Mouse (Mus musculus) kidney, adult 18-20 months (tissue): ENCODE data around the gene Vwf.
A peak's percentile ranks its signal among the peaks of the same experiment; 100 is the strongest.

Source experiments
- DNase-seq: peaks from one replicate; pipeline ENCODE4 v3.0.0; 2021

Vwf gene

DNA sequence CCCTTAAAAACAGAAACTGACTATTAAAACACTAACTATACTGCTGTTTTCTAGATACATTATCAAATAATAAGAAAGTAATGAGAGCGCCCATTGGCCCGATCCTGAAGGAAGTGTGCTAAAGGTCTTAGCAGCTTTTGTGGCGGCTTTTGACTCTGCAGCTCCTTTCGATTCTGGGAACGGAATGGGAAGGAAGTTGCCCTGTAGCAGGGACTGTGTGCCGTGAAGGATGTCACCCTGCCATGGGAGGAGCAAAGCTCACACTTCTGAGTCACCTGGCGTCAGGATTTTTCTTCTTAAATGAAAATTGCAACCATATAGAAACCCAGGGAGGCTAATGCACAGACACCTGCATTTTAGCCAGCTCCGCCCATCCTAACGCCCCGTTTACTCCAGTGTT, 1.8 kb downstream of the Vwf start:
- DNase-seq = no peak

GRCm38 (mm10) chr6:125550172-125550571, 3.6 kb downstream of the Vwf start:
- no peak for DNase-seq

GRCm38 (mm10) chr6:125552760-125553159, 6.2 kb downstream of the Vwf start:
- no peak for DNase-seq

DNA sequence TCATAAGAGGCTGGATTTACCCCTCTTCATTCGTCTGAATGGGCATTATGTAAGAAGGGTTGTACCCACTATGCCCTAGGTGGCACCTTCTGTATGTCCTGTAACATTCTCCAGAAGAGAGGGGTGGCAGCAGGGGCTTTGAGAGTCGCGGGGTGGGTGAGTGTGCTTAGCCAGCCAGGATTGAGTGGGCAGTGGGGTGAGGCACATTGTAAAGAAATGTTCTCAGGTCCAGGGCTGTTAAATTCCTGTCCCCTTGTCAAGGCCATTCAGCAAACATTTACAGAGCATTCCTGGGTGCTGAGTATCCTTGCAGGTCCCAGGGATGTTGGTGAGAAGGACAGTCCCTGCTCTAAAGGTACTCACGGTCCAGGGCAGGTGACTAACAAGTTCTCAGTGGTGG, 7.0 kb downstream of the Vwf start:
- no peak for DNase-seq

- no peak for DNase-seq
Observed at GRCm38 (mm10) chr6:125558831-125559230, 12.3 kb downstream of the Vwf start.

DNA sequence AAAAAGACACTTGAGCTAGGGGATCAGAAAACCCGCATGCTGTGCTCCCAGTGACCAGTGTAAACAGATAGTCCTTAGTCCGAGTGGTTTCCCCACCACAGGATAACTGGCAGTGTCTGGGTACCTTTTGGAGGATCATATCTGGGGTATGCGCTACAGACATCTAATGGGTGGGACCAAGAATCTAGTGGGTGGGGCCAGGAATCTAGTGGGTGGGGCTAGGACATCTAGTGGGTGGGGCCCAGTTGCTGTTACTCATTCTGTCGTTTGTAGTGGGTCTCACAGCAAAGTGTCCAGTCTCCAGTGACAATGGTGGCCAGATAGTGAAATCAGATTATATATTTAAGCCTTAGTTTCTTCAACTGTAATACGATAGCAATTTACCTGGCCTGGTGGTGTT, 14.5 kb downstream of the Vwf start:
- no peak for DNase-seq

DNA sequence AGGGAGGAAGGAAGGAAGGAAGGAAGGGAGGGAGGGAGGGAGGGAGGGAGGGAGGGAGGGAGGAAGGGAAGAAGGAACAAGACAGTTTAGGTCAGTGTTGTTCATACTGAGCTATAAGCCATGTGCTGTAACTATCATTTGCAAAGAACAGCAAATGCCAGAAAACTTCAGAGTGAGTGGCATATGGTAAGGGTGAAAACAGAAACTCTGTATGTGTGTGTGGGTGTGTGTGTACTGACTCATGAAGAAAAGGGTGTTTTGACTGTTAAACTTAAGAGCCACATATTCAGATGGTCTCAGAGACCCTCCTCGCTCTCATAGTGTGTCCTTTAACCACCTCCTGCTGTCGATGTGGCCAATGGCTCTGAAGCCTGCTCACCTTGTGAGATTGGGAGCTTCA, 14.9 kb downstream of the Vwf start:
- no peak for DNase-seq

DNA sequence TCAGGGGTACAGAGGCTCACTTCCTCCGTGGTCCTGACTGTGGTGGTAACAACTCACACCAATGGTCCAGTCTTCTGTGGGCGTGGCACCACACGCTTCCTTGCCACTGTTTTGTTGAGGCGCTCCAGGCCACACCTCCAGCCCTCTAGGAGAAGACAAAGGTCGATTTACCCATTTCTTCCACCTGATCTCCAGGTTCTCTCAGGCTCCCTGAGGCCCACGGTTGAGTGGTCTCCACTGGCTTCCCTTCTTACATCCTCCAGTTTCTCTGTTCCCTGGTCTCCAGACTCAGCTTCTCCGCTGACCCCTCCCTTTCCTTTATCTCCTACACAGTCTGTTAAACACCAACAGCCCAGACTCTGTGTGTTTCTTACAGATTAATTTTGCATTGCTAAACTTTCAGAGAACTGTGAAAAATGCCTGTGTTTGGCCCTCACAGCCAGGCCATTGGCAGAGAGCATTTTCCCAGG, 18.3 kb downstream of the Vwf start:
- no peak for DNase-seq

- DNase-seq = no peak
Observed at GRCm38 (mm10) chr6:125565326-125565725, 18.8 kb downstream of the Vwf start.

DNA sequence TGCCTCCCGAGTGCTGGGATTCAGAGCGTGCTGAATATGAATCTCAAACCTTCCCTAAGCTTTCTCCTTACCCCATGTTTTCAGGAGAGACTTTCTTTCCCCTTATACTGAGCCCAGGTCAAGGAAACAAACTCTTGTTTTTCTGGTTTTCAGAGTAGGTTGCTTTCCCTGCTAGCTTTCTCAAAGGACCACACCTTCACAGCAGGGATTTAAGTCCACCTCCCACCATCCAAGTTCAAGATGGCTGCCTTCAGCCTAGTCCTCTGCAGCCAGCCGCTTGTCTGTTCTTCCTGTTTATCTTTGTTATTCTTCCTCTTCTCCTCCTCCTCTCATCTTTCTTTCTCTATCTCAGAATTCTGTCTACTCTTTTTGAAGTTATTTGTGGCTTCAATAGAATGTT, 20.1 kb downstream of the Vwf start:
- DNase-seq = no peak

GRCm38 (mm10) chr6:125568381-125568780, 21.8 kb downstream of the Vwf start:
- DNase-seq = no peak

DNA sequence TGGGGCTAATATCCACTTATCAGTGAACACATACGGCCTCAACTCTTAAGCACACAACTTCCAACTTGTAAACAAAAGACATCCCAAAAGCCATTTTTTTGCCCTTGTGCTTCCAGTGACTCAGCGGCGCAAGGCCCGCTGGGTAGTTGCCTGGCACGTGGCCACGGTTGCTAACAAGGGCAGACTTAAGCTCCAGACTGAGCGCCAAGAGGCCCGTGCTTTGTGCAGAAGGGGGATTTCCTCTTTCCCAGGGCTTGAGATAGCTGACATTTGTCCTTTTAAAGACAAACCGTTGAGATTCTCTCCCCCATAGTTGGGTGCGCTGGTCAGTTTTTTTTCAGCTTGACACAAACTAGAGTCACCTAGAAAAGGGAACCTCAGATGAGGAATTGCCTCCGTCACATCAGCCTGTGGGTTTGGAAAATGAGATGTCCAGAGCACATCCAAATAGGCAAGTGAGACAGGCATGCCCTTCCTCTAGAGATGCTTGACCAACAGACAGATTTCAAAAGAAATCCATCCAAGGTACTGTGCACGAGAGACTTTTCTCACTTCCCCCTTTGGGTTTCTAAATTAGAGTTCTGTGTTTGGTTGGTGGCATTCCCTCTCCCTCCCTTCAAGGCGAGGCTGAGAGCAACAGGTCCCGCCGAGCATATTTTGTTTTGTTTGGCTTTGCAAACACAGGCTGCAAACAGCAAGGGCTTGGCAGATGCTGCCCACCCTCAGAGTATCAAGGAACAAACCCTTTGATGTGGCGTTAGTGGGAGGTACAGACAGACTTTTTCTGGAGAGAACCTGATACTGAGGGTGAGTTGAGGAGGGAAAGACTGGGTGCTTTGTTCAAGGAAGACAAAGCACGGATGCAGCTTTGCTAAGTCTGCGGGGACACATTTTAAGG, 26.0 kb downstream of the Vwf start:
- peak; percentile 80 for DNase-seq

DNA sequence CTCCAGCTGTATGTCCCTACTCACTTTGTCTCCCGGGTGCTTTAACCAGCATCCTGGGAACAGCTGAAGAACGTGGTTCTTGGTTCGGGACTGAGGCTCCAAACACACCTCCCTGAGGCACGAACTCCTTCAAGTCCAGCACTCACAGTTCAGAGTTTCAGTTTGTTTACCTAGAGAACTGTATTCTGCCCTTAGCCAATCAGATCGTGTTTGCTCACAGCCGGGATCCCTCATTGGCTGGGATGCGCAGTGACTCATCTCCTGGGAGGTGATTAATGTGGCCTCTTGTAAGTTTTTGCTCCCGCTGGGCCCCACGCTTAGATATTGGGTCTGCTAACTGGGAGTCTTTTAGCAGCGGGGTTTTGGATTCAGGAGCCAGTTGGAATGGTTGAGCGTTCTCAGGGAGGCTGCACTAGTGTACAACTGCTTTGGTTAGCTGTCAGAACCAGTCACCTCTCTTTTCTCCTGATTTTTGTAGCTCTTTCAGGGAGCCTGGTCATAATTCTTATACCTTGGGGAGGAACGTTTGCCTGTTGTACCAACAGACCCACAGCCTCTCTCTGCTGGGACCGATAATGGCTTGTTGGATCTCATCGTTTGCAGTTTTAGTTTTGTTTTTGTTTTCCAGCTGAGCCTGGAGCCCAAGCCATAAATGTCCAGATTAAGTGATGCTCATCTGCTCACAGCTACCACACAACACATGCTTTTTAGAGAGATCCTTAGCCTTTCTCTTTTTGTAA, 26.8 kb downstream of the Vwf start:
- DNase-seq = peak; percentile 74

- no peak for DNase-seq
Observed at GRCm38 (mm10) chr6:125575080-125575479, 28.5 kb downstream of the Vwf start.

GRCm38 (mm10) chr6:125577301-125577700, 30.7 kb downstream of the Vwf start:
- no peak for DNase-seq

- DNase-seq = no peak
Observed at GRCm38 (mm10) chr6:125577882-125578646, 31.5 kb downstream of the Vwf start.

GRCm38 (mm10) chr6:125578647-125579011, 32.1 kb downstream of the Vwf start:
- DNase-seq = no peak

DNA sequence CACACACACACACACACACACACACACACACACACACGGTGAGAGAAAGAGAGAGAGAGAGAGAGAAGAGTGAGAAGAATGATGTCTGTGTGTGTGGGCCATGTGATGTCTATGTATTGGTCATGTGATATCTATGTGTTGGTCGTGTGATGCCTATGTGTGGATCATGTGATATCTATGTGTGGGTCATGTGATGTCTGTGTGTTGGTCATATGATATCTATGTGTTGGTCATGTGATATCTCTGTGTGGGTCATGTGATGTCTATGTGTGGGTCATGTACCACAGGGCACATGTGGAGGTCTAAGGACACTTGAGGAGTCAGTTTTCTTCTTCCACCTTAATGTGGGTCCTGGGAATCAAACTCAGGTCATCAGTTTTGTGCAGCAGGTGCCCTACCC, 33.3 kb downstream of the Vwf start:
- no peak for DNase-seq

DNA sequence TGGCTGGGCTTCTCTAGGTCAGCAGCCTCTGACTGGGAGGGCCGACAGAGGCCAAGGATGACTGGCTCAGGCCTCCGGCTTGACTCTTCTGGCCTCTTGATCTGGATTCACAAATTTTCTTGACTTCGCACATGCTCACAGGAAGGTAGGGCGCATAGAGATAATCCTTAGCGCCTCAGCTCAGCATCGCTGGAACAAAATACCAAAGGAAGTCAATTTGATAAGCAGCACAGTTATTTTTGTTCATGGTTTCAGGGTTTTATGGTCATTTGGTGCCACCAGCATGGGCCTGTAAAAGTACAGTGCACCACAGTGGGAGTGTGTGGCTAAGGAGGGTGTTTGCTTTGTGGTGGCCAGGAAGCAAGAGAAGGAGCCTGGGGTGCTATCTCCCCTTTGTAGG, 37.1 kb downstream of the Vwf start:
- DNase-seq = no peak

DNA sequence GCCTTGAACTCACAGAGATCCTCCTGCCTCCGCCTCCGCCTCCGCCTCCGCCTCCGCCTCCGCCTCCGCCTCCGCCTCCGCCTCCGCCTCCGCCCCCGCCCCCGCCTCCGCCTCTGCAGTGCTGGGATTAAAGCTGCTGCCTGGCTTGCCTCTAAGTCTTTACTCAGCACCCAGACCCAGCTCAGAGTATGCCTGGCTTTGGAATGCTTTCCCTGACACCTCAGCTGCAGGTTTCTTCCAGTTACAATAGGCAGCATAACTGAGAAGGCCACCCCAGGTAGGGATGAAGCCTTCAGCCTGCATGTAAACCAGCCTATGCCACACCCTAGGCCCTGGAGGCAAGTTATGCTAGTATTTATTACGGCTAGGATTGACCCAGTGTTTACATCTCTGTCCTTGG, 37.7 kb downstream of the Vwf start:
- DNase-seq = no peak

DNA sequence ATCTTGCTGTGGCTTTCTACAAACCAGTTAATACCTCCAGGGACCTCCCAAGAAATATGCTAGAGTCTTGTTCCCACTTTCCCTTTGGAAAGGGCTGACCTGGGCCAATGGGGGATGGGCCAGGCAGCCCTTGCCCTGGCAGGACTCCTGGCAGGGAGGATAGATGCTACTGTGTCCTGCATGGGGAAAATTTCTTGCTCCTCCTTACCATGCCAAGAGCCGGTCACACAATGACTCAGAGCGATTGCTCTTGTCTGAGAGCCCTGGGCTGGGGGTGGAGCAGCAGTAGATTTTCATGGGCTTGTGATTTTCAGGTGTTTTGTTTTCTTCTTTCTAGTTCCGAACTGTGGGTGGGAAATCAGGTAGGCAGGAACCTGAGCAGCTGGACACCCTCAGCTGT, 39.0 kb downstream of the Vwf start:
- DNase-seq = peak; percentile 37

DNA sequence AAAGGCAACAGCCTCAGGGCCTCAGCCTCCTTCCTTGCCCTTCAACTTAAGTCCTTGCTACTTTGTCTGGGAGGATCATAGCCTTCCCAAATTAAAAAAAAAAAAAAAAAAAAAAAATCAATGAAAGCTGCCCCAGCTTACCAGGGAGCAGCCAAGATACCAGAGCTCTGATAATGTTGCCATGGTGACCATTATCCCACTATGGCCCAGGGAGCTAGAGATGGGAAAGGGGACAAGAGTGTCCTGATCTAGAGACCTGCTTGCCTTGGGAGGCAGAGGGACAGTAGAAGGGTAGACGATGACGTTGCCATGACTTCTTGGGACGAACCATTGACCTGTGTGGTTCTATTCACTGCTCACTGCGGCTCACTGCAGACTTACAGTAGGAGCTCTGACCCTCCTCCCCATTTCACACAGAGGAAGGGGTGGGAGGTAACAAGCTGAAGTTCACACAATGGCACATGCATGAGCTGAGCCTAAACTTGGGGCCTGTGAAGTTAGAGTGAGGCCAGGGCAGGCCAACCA, 39.5 kb downstream of the Vwf start:
- no peak for DNase-seq

GRCm38 (mm10) chr6:125588241-125588640, 41.7 kb downstream of the Vwf start:
- no peak for DNase-seq
